Mouse (Mus musculus): ENCODE measurements around the gene C8a. TPM values are rescaled to one million over a fixed set of nuclear protein-coding genes. Genes with fewer than 3 reads are reported as not detected.

C8a gene
- polyA plus RNA-seq, 1 experiment from 2014 or later, result not detected

DNA sequence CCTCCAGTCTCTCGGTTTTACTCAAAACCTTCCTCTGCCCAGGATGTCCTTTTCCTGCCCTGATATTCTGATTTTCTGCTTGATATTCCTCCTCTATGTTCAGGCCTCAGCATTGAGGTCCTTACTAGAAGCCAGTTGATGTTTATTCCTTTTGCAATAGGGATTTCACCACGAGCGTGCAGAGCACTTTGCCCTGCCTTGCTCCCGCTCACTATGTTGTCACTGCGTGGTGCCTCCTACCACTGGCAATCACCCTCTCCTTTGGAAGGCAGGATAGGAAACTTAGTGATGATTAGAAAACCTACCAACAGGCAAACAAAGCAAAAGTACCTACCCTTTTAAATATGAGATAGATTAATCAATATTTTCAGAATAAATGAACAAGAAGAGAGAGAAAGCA lies 96.7 kb downstream of the C8a start:
- Histone ChIP-seq H3K27ac (replicated peaks; ENCODE audit: low read depth, low read length) (no peak overlapping the region), H3K4me3 (ENCODE audit: low read depth, low read length) (no peak overlapping the region), H3K4me1 (ENCODE audit: control insufficient read depth, insufficient read depth, low read length) (no peaks in the 10 kb centered on the region), H3K36me3 (ENCODE audit: control insufficient read depth, insufficient read depth, low read length) (no peaks in the 10 kb centered on the region), H3K27me3 (ENCODE audit: control insufficient read depth, insufficient read depth, low read length) (no peaks in the 10 kb centered on the region), H3K9me3 (ENCODE audit: control insufficient read depth, low read length) (no peaks in the 10 kb centered on the region), H3K4me2 (ENCODE audit: low read depth, severe bottlenecking) (no peak overlapping the region), H3K9ac (ENCODE audit: low read length) (no peak overlapping the region)
- ATAC-seq (ENCODE audit: insufficient number of reproducible peaks, low FRiP score, low TSS enrichment, low read depth) (no peak), DNase-seq (ENCODE audit: low spot score) (no peak)
- WGBS, result 82% methylated on average over 5 of the region's 5 CpGs

DNA sequence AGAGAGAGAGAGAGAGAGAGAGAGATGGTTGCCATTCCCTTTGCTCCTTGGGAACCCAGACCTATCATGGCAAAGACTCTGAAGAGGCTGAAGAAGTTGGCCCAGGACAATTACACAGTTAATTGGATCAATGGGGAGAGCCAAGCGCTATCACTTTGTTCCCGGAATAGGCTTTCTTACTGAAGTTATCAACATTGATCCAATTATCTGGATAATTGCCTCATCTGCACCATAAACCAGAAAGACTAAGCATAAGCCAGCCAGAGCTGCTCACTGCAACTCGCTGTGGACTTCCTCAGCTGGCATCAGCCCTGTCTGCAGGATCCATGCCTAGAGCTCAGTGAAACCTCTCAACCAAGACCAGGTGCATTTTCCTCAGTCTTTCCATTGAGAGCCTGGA lies 100.6 kb downstream of the C8a start:
- H3K9ac ChIP-seq (ENCODE audit: low read length), result no peak overlapping the region
- H3K9me3 ChIP-seq (ENCODE audit: control insufficient read depth, low read length), result no peaks in the 10 kb centered on the region
- H3K4me3 ChIP-seq (ENCODE audit: low read depth, low read length), result no peak overlapping the region
- ATAC-seq (ENCODE audit: insufficient number of reproducible peaks, low FRiP score, low TSS enrichment, low read depth) (no peak), DNase-seq (ENCODE audit: low spot score) (no peak)
- no peak overlapping the region for H3K27ac ChIP-seq (replicated peaks; ENCODE audit: low read depth, low read length)
- 77% methylated on average over 3 of the region's 3 CpGs for WGBS
- H3K27me3 ChIP-seq (ENCODE audit: control insufficient read depth, insufficient read depth, low read length), result no peaks in the 10 kb centered on the region
- no peaks in the 10 kb centered on the region for H3K4me1 ChIP-seq (ENCODE audit: control insufficient read depth, insufficient read depth, low read length)
- H3K36me3 ChIP-seq (ENCODE audit: control insufficient read depth, insufficient read depth, low read length), result no peaks in the 10 kb centered on the region
- no peak overlapping the region for H3K4me2 ChIP-seq (ENCODE audit: low read depth, severe bottlenecking)

DNA sequence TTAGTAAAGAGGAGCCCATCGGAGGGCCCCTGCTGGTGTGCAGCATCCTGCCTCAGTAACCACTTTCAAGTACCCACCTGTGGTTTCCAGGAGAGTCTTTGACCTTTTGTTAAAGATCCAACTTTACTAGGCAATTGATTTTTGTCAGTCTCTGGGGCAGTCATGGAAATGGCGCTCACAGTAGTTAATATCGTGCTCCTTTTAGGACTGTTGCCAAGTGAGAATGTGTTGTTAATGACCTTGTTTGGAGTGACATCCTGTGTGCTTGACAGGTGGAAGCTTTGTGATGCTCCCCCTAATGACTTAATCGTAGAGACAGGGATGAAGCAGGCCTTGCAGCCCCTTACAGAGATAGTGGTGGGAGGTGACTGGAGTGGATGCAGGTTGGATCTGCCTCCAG lies 105.9 kb downstream of the C8a start:
- Histone ChIP-seq H3K9ac (ENCODE audit: low read length) (no peak overlapping the region), H3K27me3 (ENCODE audit: control insufficient read depth, insufficient read depth, low read length) (no peaks in the 10 kb centered on the region), H3K27ac (replicated peaks; ENCODE audit: low read depth, low read length) (no peak overlapping the region), H3K4me1 (ENCODE audit: control insufficient read depth, insufficient read depth, low read length) (no peaks in the 10 kb centered on the region), H3K4me2 (ENCODE audit: low read depth, severe bottlenecking) (no peak overlapping the region), H3K36me3 (ENCODE audit: control insufficient read depth, insufficient read depth, low read length) (no peaks in the 10 kb centered on the region), H3K9me3 (ENCODE audit: control insufficient read depth, low read length) (no peaks in the 10 kb centered on the region), H3K4me3 (ENCODE audit: low read depth, low read length) (no peak overlapping the region)
- WGBS, result 70% methylated on average over 4 of the region's 4 CpGs
- DNase-seq (ENCODE audit: low spot score) (no peak), ATAC-seq (ENCODE audit: insufficient number of reproducible peaks, low FRiP score, low TSS enrichment, low read depth) (no peak)

DNA sequence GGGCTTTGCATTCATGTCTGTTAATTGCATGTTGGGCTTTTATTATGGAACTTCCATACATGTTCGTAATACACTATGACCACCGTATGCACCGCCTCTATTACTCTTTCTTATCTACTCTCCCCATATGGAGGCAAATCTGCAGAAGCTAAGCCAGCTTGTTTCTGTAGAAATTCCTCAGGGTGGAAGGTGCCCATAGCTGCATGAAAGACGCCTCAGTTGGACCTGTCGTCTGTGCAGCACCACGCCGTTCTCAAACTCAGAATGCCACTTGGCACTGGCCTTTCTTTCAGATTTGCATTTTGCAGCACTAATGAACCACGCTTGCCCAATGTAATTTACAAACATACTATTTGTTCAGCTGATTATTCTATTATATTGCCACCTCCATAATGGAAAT lies 106.6 kb downstream of the C8a start:
- H3K36me3 ChIP-seq (ENCODE audit: control insufficient read depth, insufficient read depth, low read length), result no peaks in the 10 kb centered on the region
- H3K9ac ChIP-seq (ENCODE audit: low read length), result no peak overlapping the region
- ATAC-seq (ENCODE audit: insufficient number of reproducible peaks, low FRiP score, low TSS enrichment, low read depth), result no peak
- no peaks in the 10 kb centered on the region for H3K27me3 ChIP-seq (ENCODE audit: control insufficient read depth, insufficient read depth, low read length)
- no peaks in the 10 kb centered on the region for H3K4me1 ChIP-seq (ENCODE audit: control insufficient read depth, insufficient read depth, low read length)
- H3K4me2 ChIP-seq (ENCODE audit: low read depth, severe bottlenecking), result no peak overlapping the region
- H3K9me3 ChIP-seq (ENCODE audit: control insufficient read depth, low read length), result no peaks in the 10 kb centered on the region
- no peak for DNase-seq (ENCODE audit: low spot score)
- no peak overlapping the region for H3K27ac ChIP-seq (replicated peaks; ENCODE audit: low read depth, low read length)
- WGBS, result 88% methylated on average over 8 of the region's 8 CpGs
- H3K4me3 ChIP-seq (ENCODE audit: low read depth, low read length), result no peak overlapping the region

DNA sequence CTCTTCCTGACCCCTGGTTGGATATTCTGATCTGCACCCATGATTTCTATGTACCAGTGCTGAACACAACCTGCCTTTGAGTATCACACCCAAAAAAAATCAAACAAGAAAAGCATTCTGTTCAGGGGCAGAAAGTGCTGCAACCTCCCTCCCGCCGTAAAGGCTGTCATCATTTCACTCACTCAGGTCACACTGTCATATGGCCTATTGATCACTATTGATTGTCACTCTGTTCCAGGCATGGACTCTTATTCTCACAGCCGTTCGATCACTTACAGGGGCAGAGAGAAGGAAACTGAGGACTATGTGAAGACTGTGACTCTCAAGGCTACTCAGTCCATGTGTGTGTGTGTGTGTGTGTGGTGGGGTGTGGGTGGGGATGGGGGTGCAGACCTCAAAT lies 108.0 kb downstream of the C8a start:
- no peaks in the 10 kb centered on the region for H3K4me1 ChIP-seq (ENCODE audit: control insufficient read depth, insufficient read depth, low read length)
- H3K27ac ChIP-seq (replicated peaks; ENCODE audit: low read depth, low read length), result no peak overlapping the region
- H3K4me2 ChIP-seq (ENCODE audit: low read depth, severe bottlenecking), result no peak overlapping the region
- WGBS, result 80% methylated on average over 4 of the region's 4 CpGs
- H3K27me3 ChIP-seq (ENCODE audit: control insufficient read depth, insufficient read depth, low read length), result no peaks in the 10 kb centered on the region
- H3K9me3 ChIP-seq (ENCODE audit: control insufficient read depth, low read length), result no peaks in the 10 kb centered on the region
- DNase-seq (ENCODE audit: low spot score) (no peak), ATAC-seq (ENCODE audit: insufficient number of reproducible peaks, low FRiP score, low TSS enrichment, low read depth) (no peak)
- H3K4me3 ChIP-seq (ENCODE audit: low read depth, low read length), result no peak overlapping the region
- H3K9ac ChIP-seq (ENCODE audit: low read length), result no peak overlapping the region
- H3K36me3 ChIP-seq (ENCODE audit: control insufficient read depth, insufficient read depth, low read length), result no peaks in the 10 kb centered on the region

DNA sequence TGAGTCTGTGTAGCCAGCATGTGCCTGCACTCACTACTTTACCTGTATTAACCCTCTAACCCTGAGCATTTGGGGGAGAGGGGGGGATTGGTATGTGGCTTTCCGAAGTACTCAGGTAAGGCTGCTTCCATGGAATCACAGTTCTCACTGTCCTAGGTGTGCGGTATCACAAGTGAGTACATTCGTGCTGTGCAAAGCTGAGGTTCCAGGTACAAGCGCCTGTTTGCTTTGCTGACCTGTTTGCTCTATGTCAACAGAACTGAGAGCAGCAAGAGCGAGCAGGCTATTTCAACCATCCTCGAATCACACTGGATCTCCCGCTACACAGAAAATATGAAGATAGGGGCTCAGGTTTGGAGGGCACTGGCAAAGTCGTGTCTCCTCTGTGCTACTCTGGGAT lies 110.1 kb downstream of the C8a start, which contains the start of gene C8b:
C8b (plus strand) TSS at position 253 of the 400 bp plus-strand sequence.
- Histone ChIP-seq H3K4me1 (ENCODE audit: control insufficient read depth, insufficient read depth, low read length) (no peaks in the 10 kb centered on the region), H3K9me3 (ENCODE audit: control insufficient read depth, low read length) (no peaks in the 10 kb centered on the region), H3K4me2 (ENCODE audit: low read depth, severe bottlenecking) (no peak within 1 kb of the TSS), H3K36me3 (ENCODE audit: control insufficient read depth, insufficient read depth, low read length) (no peaks in the 10 kb centered on the region), H3K27me3 (ENCODE audit: control insufficient read depth, insufficient read depth, low read length) (no peaks in the 10 kb centered on the region), H3K4me3 (ENCODE audit: low read depth, low read length) (no peak within 1 kb of the TSS), H3K9ac (ENCODE audit: low read length) (no peak within 1 kb of the TSS), H3K27ac (replicated peaks; ENCODE audit: low read depth, low read length) (no peak within 1 kb of the TSS)
- 90% methylated on average over 8 of the region's 8 CpGs for WGBS
- DNase-seq (ENCODE audit: low spot score) (no peak), ATAC-seq (ENCODE audit: insufficient number of reproducible peaks, low FRiP score, low TSS enrichment, low read depth) (no peak)

Other genes with a start within 250 kb of the C8a start
- not detected in 2 replicates for gene C8b, start 110.1 kb downstream of the C8a start, polyA plus RNA-seq (2014; fragmentation: Nextera tagmentation; extraction: Ambion mirVana)
- not detected in 2 replicates for gene Gm17662, start 19.1 kb downstream of the C8a start, polyA plus RNA-seq (2014; fragmentation: Nextera tagmentation; extraction: Ambion mirVana)
- gene Fyb2, start 37.1 kb upstream of the C8a start, polyA plus RNA-seq (2014; fragmentation: Nextera tagmentation; extraction: Ambion mirVana), result 0.08 TPM in 1 of 2 replicates, not detected in the other
- gene Prkaa2, start 233.5 kb upstream of the C8a start, polyA plus RNA-seq (2014; fragmentation: Nextera tagmentation; extraction: Ambion mirVana), result 0.58 and 0.72 TPM in 2 replicates